Comparison of ENCODE assay signal across 9 mouse cellular contexts in the genomic region with DNA sequence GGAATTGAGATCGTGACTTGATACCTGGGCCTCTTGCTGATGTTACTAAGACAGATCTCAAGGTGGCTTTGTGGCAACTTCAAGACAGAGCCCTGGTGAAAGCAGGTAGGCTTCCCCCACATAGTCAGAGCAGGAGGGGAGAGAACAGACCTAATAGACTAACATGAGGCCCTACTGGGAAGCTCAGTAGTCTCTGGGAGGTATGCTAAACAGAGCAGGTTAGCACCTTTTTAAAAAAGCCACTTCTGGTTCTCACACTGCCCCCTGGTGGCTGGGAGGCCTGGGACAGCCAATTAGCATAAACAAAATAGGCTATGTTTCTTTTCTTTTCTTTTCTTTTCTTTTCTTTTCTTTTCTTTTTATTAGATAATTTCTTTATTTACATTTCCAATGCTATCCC. TPM values are rescaled to one million over a fixed set of nuclear protein-coding genes. Genes with fewer than 3 reads are reported as not detected.
DNase-seq lines count a peak whose midpoint lies in the region; ATAC-seq lines count a peak whose summit lies in the region.
"Had no signal": no experiment of that assay in that cellular context is flagged by ENCODE, and none has a peak within 500 bp of the region (broad histone marks: within the 10 kb centered on the region; RNA-seq: fewer than 3 reads in every experiment).

No protein-coding gene starts in this region.

- no peak for ATAC-seq in heart, embryonic 15.5 days (replicated peaks; ENCODE audit: insufficient number of reproducible peaks, insufficient read depth, low FRiP score, low read depth)
- ATAC-seq in megakaryocyte, adult 5-6 weeks (ENCODE audit: poor library complexity, severe bottlenecking) = peak; percentile 68
- ATAC-seq in heart, embryonic 11.5 days (replicated peaks; ENCODE audit: insufficient number of reproducible peaks, low FRiP score, low TSS enrichment) = no peak

- H3K4me1 ChIP-seq in heart, embryonic 15.5 days (replicated peaks) = peaks cover 50% of the 10 kb centered on the region
- peaks cover 10% of the 10 kb centered on the region for H3K4me1 ChIP-seq in heart, embryonic 11.5 days (ENCODE audit: control insufficient read depth, insufficient read depth, low read length)

- WGBS in heart, embryonic 15.5 days = 69% methylated on average over 1 of the region's 1 CpGs
- 78% methylated on average over 1 of the region's 1 CpGs for WGBS in heart, embryonic 11.5 days (ENCODE audit: insufficient replicate concordance)

- no peaks in the 10 kb centered on the region for H3K27me3 ChIP-seq in heart, embryonic 15.5 days
- H3K27me3 ChIP-seq in heart, embryonic 11.5 days (ENCODE audit: control insufficient read depth, insufficient read depth, low read length) = no peaks in the 10 kb centered on the region
- H3K27me3 ChIP-seq: limb, embryonic 15.5 days had no signal

- no peak overlapping the region for H3K4me2 ChIP-seq in heart, embryonic 15.5 days
- no peak overlapping the region for H3K4me2 ChIP-seq in heart, embryonic 11.5 days
- H3K4me2 ChIP-seq: limb, embryonic 15.5 days had no signal

- intact Hi-C loops in left cerebral cortex, postnatal 14 days (cut with DNase I) = loop anchor here (5.0 kb wide), 1 partner anchor 45 kb away; a partner anchor contains a TSS

- H3K9me3 ChIP-seq in heart, embryonic 15.5 days (replicated peaks) = no peaks in the 10 kb centered on the region
- H3K9me3 ChIP-seq in heart, embryonic 11.5 days (replicated peaks; ENCODE audit: control insufficient read depth, low read length) = no peaks in the 10 kb centered on the region
- H3K9me3 ChIP-seq: limb, embryonic 15.5 days had no signal

- H3K36me3 ChIP-seq in heart, embryonic 15.5 days = no peaks in the 10 kb centered on the region
- H3K36me3 ChIP-seq in heart, embryonic 11.5 days (ENCODE audit: control insufficient read depth, insufficient read depth, low read length) = no peaks in the 10 kb centered on the region
- H3K36me3 ChIP-seq: limb, embryonic 15.5 days had no signal

- H3K9ac ChIP-seq in heart, embryonic 15.5 days = no peak overlapping the region
- H3K9ac ChIP-seq in heart, embryonic 11.5 days (ENCODE audit: low read depth, low read length) = no peak overlapping the region
- H3K9ac ChIP-seq: limb, embryonic 15.5 days had no signal

- no peak overlapping the region for H3K4me3 ChIP-seq in heart, embryonic 15.5 days
- no peak overlapping the region for H3K4me3 ChIP-seq in heart, embryonic 11.5 days (ENCODE audit: low read depth, low read length)
- H3K4me3 ChIP-seq: limb, embryonic 15.5 days had no signal

- DNase-seq in heart, postnatal 4 days = no peak
- peak; percentile 80 to 81 for DNase-seq in B cell, adult 2 months
- peak; percentile 68 for DNase-seq in ZHBTc4 (ENCODE audit: low read depth, low spot score)
- DNase-seq in left cerebral cortex, postnatal 14 days (ENCODE audit: low spot score in 2 of 2) = no peak
- DNase-seq in right cerebral cortex, adult 2 months (ENCODE audit: low spot score in 2 of 2) = no peak

- peak overlapping the region; percentile 87 for H3K27ac ChIP-seq in heart, embryonic 15.5 days
- no peak overlapping the region for H3K27ac ChIP-seq in heart, embryonic 11.5 days (ENCODE audit: low read depth, low read length)

RNA-seq across cellular contexts. Expression of a gene that starts 46.0 kb away (rescaled TPM):
- polyA plus RNA-seq in heart, embryonic 15.5 days (2015; fragmentation: Nextera tagmentation; extraction: Ambion mirVana) = 3.2 and 4.1 TPM in 2 replicates
- 10 to 100 TPM; 14.6 to 15.8 TPM for total RNA-seq in heart, postnatal 4 days (2021)
- 6.4 and 6.8 TPM in 2 replicates for total RNA-seq in megakaryocyte, adult 5-6 weeks (2015)
- total RNA-seq in megakaryocyte, adult 5-6 weeks (2017) = 5.2 and 10.8 TPM in 2 replicates
- 10 to 100 TPM; 55.5 to 56.7 TPM for total RNA-seq in left cerebral cortex, postnatal 14 days (2021)
- polyA plus RNA-seq in heart, embryonic 11.5 days (2014; fragmentation: Nextera tagmentation; extraction: Ambion mirVana) = 4.4 and 4.6 TPM in 2 replicates

Comparison
In these comparisons a context has a peak if more than half of its experiments do, and no peak if none do; other contexts are left out.
1. DNase-seq: peak in B cell, adult 2 months (2 of 2) and ZHBTc4 (single experiment); none in heart, postnatal 4 days (single experiment), left cerebral cortex, postnatal 14 days (0 of 2) and right cerebral cortex, adult 2 months (0 of 2).